8 mouse cellular contexts compared by ENCODE assay signal in the genomic region with DNA sequence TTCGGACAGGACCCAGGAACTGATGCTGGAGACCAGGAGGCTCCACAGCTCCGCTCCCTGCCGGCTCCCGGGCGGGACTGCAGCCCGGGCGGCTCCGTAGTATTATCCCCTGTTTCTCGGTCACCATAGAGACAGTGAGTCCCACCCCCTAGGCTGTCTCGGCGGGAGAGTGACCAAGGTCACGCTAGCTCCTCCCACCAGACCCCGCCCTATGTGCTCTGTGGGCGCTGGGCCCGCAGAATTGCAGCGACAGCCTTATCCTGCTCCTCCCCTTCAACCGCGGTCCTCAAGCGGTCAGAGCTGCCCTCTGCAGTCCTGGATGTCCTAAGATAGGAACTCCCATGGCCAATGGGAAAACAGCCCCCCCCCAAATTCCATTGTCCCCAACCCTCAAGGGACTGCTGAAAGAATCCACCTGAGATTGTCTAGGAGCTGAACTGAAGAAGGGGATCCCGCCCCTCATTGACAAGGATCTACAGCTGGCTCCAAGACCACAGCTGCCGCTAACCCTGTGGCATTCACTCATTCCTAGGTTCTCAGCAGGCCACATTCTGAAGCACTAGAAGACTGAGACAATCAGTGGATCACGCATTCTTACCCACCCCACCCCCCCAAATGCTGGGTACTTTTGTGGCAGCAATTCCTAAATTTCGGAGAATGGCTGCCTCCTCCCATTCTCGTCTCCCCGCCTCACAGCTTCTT. TPM values are rescaled to one million over a fixed set of nuclear protein-coding genes. Genes with fewer than 3 reads are reported as not detected.
A peak's percentile ranks its signal among the peaks of the same experiment; 100 is the strongest.
DNase-seq lines count a peak whose midpoint lies in the region.

A gene (minus strand): TSS at position 213 of the 702 bp plus-strand sequence.

- intact Hi-C loops in gastrocnemius, postnatal 14 days (cut with DNase I; ENCODE audit: low total_unique reads): no loop called here

- peaks cover 73% of the 10 kb centered on the region for H3K27me3 ChIP-seq in megakaryocyte, embryonic 14.5 days (replicated peaks)

- H3K4me1 ChIP-seq in megakaryocyte, embryonic 14.5 days: peaks cover 32% of the 10 kb centered on the region

- H3K4me3 ChIP-seq in megakaryocyte, embryonic 14.5 days (replicated peaks): peak within 1 kb of the TSS; percentile 82

- peaks cover 12% of the 10 kb centered on the region for H3K36me3 ChIP-seq in megakaryocyte, embryonic 14.5 days (replicated peaks; ENCODE audit: low read length)

- DNase-seq in adrenal gland, postnatal 25 days: peak; percentile 87
- peak; percentile 96 for DNase-seq in embryo, embryonic 11 days
- peak; percentile 98 for DNase-seq in gastrocnemius, postnatal 14 days
- DNase-seq in hindlimb bud, embryonic 11.5 days (ENCODE audit: extremely low spot score, low read depth, low spot score): peak; percentile 79
- DNase-seq in left cerebral cortex, adult 9 months (ENCODE audit: low spot score in 2 of 2): peak; percentile 74 to 87
- DNase-seq in right cerebral cortex, adult 2 months (ENCODE audit: low spot score in 2 of 2): peak; percentile 68 to 80
- peak; percentile 87 for DNase-seq in urinary bladder, postnatal 25 days (ENCODE audit: low spot score)

- no peaks in the 10 kb centered on the region for H3K9me3 ChIP-seq in megakaryocyte, embryonic 14.5 days

RNA-seq across cellular contexts. Expression of the gene that starts here (rescaled TPM):
- 22.7 and 27.4 TPM in 2 replicates for total RNA-seq in adrenal gland, postnatal 25 days (2021)
- 100 to 1,000 TPM; 191 to 254 TPM for total RNA-seq in gastrocnemius, postnatal 14 days (2021)
- polyA plus RNA-seq in megakaryocyte, embryonic 14.5 days (2012; ENCODE audit: insufficient read depth, low replicate concordance): 2.5 and 3.3 TPM in 2 replicates

Comparison
In these comparisons a context has a peak if more than half of its experiments do, and no peak if none do; other contexts are left out.
1. Peak in every context shown above with its lines: DNase-seq and H3K4me3 ChIP-seq.